Mouse (Mus musculus) adrenal gland, postnatal 10 days (tissue): ENCODE results near the gene Pbsn. TPM values are rescaled to one million over a fixed set of nuclear protein-coding genes. Genes with fewer than 3 reads are reported as not detected.
"Not testable (repeated sequence)": the region's sequence is repeated elsewhere in the genome, so short reads cannot be mapped to it uniquely, and the experiment has no call there.

Experiments
- DNase-seq: peaks from one replicate; pipeline ENCODE4 v3.0.0; 2021; ENCODE audit warnings: mixed read lengths
- long read RNA-seq, 2 experiments: library from polyadenylated mRNA; stranded (forward); transcript quantifications; one replicate each; pipeline ENCODE4 v2.0.0; 2021
- total RNA-seq, 2 experiments: library from RNA; stranded (reverse); gene quantifications; 2 replicates each; pipeline ENCODE4 v1.2.3; 2021

Pbsn gene
- not detected for total RNA-seq
- long read RNA-seq, experiment 1: 0 reads
- long read RNA-seq, experiment 2: 0 reads

DNA sequence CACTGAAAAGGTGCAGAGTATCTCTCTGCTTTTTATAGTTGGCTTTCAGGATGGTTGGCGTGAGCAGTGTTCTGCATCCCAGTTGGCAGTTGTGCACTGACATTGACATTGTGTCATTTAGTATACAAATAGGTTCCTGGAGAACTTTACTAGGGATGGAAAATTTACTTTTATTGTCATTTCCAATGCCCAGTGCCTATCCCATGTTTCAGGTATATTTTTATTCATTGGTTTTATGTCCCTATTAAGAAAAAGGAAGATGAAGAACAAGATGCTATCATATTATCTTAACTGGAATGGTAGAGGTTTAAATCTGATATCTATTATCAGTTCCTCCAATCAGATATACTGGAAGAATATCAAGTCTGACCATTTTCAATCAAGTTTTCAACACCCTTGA lies at the start of gene Pbsn:
TSS of gene Pbsn (minus strand) at position 101 of the 400 bp plus-strand sequence.
- DNase-seq: no peak

DNA sequence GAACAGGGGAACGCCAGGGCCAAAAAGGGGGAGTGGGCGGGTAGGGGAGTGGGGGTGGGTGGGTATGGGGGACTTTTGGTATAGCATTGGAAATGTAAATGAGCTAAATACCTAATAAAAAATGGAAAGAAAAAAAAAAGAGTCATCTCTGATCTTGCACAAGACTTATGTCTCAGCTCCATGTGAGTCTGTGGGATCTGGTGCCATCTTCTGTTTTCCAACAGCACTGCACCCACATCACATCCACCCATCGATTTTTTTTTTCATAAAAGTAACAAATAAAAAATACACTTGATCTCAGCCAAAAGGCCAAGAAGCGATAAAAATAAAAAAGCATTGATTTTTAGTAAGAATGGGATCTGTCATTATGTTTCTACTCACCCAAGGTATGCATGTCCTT lies 26.6 kb upstream of the Pbsn start:
- peak; percentile 4 for DNase-seq

GRCm38 (mm10) chrX:77864458-77864857 lies 11.0 kb upstream of the Pbsn start, which contains the start of gene Gm14744:
Gene Gm14744, plus strand, starts transcription at chrX:77864758.
- not testable (repeated sequence) for DNase-seq

DNA sequence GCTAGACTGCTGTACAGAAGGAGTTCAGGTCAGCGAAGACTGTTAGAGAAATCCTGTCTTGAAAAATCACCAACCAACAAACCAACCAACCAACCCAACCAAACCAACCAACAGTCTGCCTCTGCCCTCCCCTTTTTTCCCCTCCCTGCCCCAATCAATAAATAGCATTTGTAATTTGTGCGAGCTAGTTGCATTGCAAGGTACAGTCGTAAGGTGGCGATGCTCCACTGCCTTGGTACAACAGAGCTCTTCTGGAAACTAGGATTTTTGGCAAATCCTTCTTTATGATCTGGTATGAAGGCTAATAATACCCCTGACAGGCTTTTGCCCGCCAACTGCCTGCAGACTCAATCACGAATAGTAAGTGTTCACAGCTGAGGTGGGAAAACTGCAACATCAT lies 41.4 kb downstream of the Pbsn start:
- peak; percentile 7 for DNase-seq

DNA sequence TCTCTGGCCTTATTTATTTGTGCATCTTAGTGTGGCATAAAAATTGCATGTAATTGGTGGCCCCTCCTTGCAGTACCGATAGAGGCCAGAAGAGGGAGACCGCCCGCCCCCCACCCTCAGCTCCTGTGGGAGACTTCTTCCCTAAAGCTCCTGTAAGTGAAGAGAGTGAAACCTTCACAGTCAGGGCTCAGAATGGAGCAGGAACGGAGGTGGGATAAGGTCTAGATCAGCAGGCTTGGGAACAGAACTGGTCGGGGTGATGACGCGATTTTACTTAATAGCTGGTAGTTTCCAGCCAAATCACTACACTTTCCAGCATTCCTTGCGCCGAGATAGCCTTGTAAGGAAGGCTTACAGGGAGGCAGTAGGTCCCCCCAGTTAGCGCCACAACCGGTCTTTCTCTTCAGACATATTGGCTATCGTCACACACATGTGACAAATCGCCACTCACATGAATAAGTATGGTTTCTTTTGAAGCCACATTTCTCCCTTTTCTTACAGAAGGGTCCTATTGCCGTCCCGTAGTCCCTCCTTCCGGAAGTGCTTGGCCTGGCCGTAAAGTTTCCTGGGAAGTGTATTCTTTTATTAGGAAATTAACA lies 42.7 kb downstream of the Pbsn start:
- DNase-seq: peak; percentile 57

DNA sequence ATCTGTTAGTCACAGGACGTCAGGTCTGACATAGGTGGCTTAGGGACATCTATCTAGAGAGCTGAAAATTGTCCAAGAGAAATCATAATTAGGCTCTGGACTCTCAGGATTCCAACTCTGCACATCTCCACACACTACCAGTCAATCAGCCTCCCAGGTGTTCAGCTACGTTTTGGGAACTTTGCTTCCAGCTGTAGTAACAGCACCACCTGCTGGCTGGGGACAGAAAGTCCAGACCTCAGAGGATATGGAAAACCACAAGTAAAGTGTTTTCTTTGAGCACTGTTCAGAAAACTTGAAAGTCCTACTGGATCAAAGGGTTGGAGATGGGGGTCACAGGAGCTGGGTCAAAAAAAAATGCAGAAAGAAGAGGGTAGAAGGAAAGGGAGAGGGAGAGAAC lies 44.8 kb downstream of the Pbsn start:
- peak; percentile 53 for DNase-seq

GRCm38 (mm10) chrX:77802293-77802692 lies 51.1 kb downstream of the Pbsn start:
- no peak for DNase-seq

GRCm38 (mm10) chrX:77801543-77801942 lies 51.9 kb downstream of the Pbsn start:
- DNase-seq: no peak

GRCm38 (mm10) chrX:77799554-77799953 lies 53.9 kb downstream of the Pbsn start:
- DNase-seq: no peak

GRCm38 (mm10) chrX:77797801-77798200 lies 55.6 kb downstream of the Pbsn start:
- DNase-seq: no peak

DNA sequence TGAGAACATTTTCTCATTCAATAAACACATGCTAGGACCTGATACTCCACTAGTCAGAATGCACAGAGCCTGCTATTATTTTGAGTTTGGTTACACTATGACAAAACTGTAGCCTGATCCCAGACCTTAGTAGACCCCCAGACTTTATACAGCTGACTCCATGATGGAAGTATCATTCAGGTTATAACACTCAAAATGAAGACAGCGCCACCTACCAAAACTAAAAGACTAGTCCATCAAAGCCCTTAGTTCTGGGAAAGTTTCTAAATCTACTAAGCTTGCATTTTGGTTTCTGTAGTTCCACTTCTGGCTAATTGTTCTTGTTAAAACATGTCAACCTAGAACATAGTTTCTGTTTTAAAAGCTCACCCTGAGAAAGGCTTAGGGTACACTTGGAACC lies 56.5 kb downstream of the Pbsn start:
- DNase-seq: no peak

DNA sequence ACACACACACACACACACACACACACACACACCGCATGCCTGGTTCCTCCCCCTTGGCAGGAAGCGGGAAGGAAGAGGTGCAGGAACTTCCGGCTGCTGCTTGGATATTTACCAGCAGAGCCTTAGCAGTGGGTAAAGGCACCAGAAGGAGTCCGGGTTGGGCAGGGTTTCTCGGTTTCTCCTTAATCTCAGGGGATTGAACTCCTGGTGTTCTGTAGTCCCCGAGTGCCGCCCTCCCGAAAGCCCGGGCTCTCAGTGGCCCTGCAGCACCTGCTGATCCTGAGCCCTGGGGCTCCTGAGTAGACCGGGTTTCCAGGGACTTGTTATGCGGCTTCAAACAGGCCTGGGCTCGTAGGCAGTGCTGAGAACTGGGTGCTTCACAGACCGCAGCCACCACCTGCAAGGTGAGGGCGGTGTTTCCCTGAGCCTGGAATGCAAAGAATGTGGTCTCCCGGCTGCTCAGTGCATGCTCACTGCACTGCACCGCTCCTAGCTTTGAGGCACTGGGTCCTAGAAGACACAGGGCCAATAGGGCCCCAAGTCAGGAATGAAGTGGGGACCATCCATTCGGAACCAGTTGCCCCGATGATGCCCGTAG lies 57.1 kb downstream of the Pbsn start, which contains the start of gene Prkx:
TSS of gene Prkx (minus strand) at position 41 of the 598 bp plus-strand sequence.
- no peak for DNase-seq

DNA sequence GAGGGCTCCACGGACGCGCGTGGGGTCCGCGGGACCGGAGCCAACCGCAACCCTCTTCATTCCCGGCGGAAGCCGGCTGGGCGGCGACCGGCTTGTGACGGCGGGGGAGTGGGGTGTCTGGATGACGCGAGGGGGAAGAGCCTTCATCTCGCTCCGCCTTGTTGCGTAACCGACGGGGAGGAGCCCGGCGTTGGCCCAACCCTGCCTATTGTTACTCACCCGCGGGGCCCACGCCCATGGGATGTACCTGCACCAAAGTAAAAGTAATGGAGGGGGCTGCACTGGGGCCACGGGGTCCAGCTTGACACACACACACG lies 57.6 kb downstream of the Pbsn start:
- peak; percentile 93 for DNase-seq

DNA sequence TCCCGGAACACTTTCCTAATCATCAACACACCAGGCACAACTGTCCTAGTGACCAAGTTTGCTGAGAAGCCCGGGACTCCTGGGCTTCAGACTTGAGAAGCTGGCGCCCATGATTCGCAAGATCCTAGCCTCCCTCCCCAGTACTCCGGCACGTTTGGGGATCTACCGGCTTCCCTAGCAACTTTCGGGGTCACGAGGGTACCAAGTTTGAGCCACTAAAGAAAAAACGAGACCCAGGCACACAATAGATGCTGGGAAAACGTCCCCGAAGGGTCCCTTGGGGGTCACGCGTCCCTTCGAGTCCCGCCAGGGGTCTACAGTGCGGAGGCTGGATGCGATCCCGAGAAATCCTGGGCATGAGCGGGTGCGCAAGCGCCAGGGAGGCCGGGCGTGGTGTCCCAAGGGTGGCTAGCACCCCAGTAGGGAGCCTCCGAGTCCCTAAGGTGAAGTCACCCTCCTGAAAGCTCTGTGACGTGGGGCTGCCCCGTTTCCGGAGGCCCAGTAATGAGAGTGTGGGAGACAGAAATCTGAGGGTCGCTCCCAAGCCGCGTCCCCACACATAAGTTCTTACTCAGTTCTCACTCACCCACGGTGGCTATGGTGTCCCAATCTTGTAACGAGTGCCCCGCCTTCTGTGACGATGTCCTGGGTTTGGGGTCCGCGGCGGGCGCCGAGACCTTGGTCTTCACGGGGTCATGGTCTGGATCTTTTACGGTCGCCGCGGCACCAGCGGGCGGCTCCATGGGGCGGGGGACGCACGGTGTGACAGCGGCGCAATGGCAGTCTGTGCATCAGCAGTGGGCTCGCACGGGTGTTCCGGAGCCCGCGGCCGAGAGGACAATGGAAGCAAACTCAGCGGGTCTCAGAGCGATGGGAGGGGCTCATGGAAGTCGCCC lies 58.2 kb downstream of the Pbsn start:
- peak; percentile 35 for DNase-seq

DNA sequence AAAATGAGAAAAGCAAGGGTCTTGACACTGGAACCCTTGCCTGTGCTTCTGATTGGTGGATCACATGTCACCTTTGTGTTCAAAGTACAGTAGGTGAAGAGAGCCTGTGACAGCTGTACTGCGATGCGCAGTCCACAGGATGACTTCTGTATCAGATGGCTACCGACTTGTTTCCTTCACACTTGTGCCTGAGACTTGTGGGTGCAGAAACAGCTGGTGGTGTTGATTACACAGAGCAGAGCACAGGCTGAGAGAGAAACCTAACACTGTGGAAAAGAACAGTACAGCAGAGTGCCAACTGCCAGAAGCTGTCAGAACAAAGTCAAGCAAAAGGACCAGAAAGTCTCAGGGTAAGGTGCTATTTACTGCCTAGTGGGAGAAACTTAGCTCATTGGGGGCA lies 64.7 kb downstream of the Pbsn start:
- DNase-seq: no peak

Other genes with a start within 250 kb of the Pbsn start
- 10 to 100 TPM; 12.6 to 14.3 TPM for gene Prkx, start 57.3 kb downstream of the Pbsn start, total RNA-seq
- gene Gm14744, start 11.1 kb upstream of the Pbsn start, total RNA-seq: not detected
- gene 5430402E10Rik, start 71.4 kb upstream of the Pbsn start, total RNA-seq: not detected
- not detected for gene Obp1a, start 237.8 kb upstream of the Pbsn start, total RNA-seq